Mouse (Mus musculus) embryonic facial prominence, embryonic 11.5 days (tissue): Measurements from ENCODE around the gene Lyz2. TPM values are rescaled to one million over a fixed set of nuclear protein-coding genes. Genes with fewer than 3 reads are reported as not detected.

Experiments
- ATAC-seq: fragments of 200-750 bp; cut with Nextera tagmentation; replicated peaks from 2 replicates; pipeline ENCODE4 v1.8.0; 2017; ENCODE audit warnings: low read depth; ENCODE audit not compliant: insufficient number of reproducible peaks, low FRiP score, low TSS enrichment
- DNase-seq: peaks from one replicate; pipeline ENCODE4 v3.0.0-alpha.2; 2015; ENCODE audit warnings: low spot score
- H3K27ac ChIP-seq: fragments of 300-500 bp; sonication (generic); replicated peaks from 2 replicates; pipeline ENCODE4 v1.5.1; 2014; ENCODE audit warnings: mild to moderate bottlenecking, low read depth, low read length, control low read depth
- H3K27me3 ChIP-seq: fragments of 300-500 bp; sonication (generic); 2 replicates; pipeline ENCODE4 v1.6.1; 2014; ENCODE audit warnings: mild to moderate bottlenecking, low read length, moderate library complexity, mixed read lengths; ENCODE audit not compliant: control insufficient read depth, insufficient read depth
- H3K36me3 ChIP-seq: fragments of 300-500 bp; sonication (generic); replicated peaks from 2 replicates; pipeline ENCODE4 v1.6.1; 2014; ENCODE audit warnings: low read depth, mild to moderate bottlenecking, low read length, moderate library complexity, mixed read lengths; ENCODE audit not compliant: control insufficient read depth, insufficient read depth
- H3K4me1 ChIP-seq: fragments of 300-500 bp; sonication (generic); 2 replicates; pipeline ENCODE4 v1.6.1; 2014; ENCODE audit warnings: low read length, mixed read lengths; ENCODE audit not compliant: control insufficient read depth, insufficient read depth
- H3K4me2 ChIP-seq: fragments of 300-500 bp; sonication (generic); 2 replicates; pipeline ENCODE4 v1.6.1; 2014; ENCODE audit warnings: low read depth, mild to moderate bottlenecking, control low read depth, low read length, moderate library complexity
- H3K4me3 ChIP-seq: fragments of 300-500 bp; sonication (generic); 2 replicates; pipeline ENCODE4 v1.5.1; 2014; ENCODE audit warnings: low read depth, low read length, control low read depth
- H3K9ac ChIP-seq: fragments of 300-500 bp; sonication (generic); replicated peaks from 2 replicates; pipeline ENCODE4 v1.6.1; 2014; ENCODE audit warnings: mild to moderate bottlenecking, control low read depth, low read length
- H3K9me3 ChIP-seq: fragments of 300-500 bp; sonication (generic); replicated peaks from 2 replicates; pipeline ENCODE4 v1.6.1; 2016; ENCODE audit warnings: mild to moderate bottlenecking, low read length, inconsistent platforms, mixed read lengths; ENCODE audit not compliant: control insufficient read depth
- WGBS: fragments of 180-500 bp; shearing (Covaris S2); extraction: QIAGEN DNeasy Blood & Tissue Kit; methylation state at CpG from one replicate; pipeline ENCODE4 v1.1.7; 2014; 5-methylcytosine and 5-hydroxymethylcytosine counted together
- polyA plus RNA-seq: library from polyadenylated mRNA; unstranded; fragments of >200 nt; fragmentation: Nextera tagmentation; extraction: Ambion mirVana; gene quantifications from 2 replicates; pipeline ENCODE4 v1.2.1, GENCODE M21; 2014

Gene Lyz2
- polyA plus RNA-seq: 17.2 and 18.2 TPM in 2 replicates

- H3K4me3 ChIP-seq: no peak within 1 kb of the TSS
- H3K27me3 ChIP-seq: no peaks in the 10 kb centered on the region
- no peak within 1 kb of the TSS for H3K4me2 ChIP-seq
- DNase-seq: no peak
- ATAC-seq: no peak
- no peaks in the 10 kb centered on the region for H3K4me1 ChIP-seq
- H3K36me3 ChIP-seq: no peaks in the 10 kb centered on the region
- H3K9me3 ChIP-seq: no peaks in the 10 kb centered on the region
- no peak within 1 kb of the TSS for H3K9ac ChIP-seq
- 60% methylated on average over 4 of the region's 4 CpGs for WGBS
- H3K27ac ChIP-seq: no peak within 1 kb of the TSS
These were observed at the start of gene Lyz2 for GRCm38 (mm10) chr10:117282049-117282448. Gene Lyz2 (minus strand): TSS chr10:117282321.

GRCm38 (mm10) chr10:117330521-117330920, 48.4 kb upstream of the Lyz2 start:
- Histone ChIP-seq H3K9ac (no peak overlapping the region), H3K4me3 (no peak overlapping the region), H3K36me3 (no peaks in the 10 kb centered on the region), H3K4me2 (no peak overlapping the region), H3K4me1 (no peaks in the 10 kb centered on the region), H3K27ac (no peak overlapping the region), H3K9me3 (no peaks in the 10 kb centered on the region), H3K27me3 (no peaks in the 10 kb centered on the region)
- WGBS: 79% methylated on average over 5 of the region's 5 CpGs
- no peak for ATAC-seq
- no peak for DNase-seq

GRCm38 (mm10) chr10:117323782-117324181, 41.7 kb upstream of the Lyz2 start:
- Histone ChIP-seq H3K27me3 (no peaks in the 10 kb centered on the region), H3K36me3 (no peaks in the 10 kb centered on the region), H3K4me1 (no peaks in the 10 kb centered on the region), H3K27ac (no peak overlapping the region), H3K4me2 (no peak overlapping the region), H3K9me3 (no peaks in the 10 kb centered on the region), H3K9ac (no peak overlapping the region), H3K4me3 (no peak overlapping the region)
- ATAC-seq (no peak), DNase-seq (no peak)
- WGBS: 90% methylated on average over 7 of the region's 7 CpGs

GRCm38 (mm10) chr10:117322630-117323029, 40.5 kb upstream of the Lyz2 start:
- WGBS: 96% methylated on average over 5 of the region's 5 CpGs
- ATAC-seq (no peak), DNase-seq (no peak)
- no peaks in the 10 kb centered on the region for H3K36me3 ChIP-seq
- no peaks in the 10 kb centered on the region for H3K27me3 ChIP-seq
- no peak overlapping the region for H3K27ac ChIP-seq
- H3K4me2 ChIP-seq: no peak overlapping the region
- no peak overlapping the region for H3K9ac ChIP-seq
- no peaks in the 10 kb centered on the region for H3K9me3 ChIP-seq
- no peak overlapping the region for H3K4me3 ChIP-seq
- H3K4me1 ChIP-seq: no peaks in the 10 kb centered on the region

- WGBS: 75% methylated on average over 3 of the region's 3 CpGs
- ATAC-seq: no peak
- H3K4me2 ChIP-seq: no peak overlapping the region
These were observed 38.5 kb upstream of the Lyz2 start for GRCm38 (mm10) chr10:117320571-117320981.

GRCm38 (mm10) chr10:117316391-117316790, 34.3 kb upstream of the Lyz2 start:
- no peak overlapping the region for H3K9ac ChIP-seq
- WGBS: 89% methylated on average over 11 of the region's 11 CpGs
- H3K9me3 ChIP-seq: no peaks in the 10 kb centered on the region
- no peak overlapping the region for H3K27ac ChIP-seq
- no peak for ATAC-seq
- no peak overlapping the region for H3K4me3 ChIP-seq
- no peaks in the 10 kb centered on the region for H3K36me3 ChIP-seq
- no peaks in the 10 kb centered on the region for H3K27me3 ChIP-seq
- no peak for DNase-seq
- H3K4me1 ChIP-seq: no peaks in the 10 kb centered on the region
- no peak overlapping the region for H3K4me2 ChIP-seq

More at GRCm38 (mm10) chr10:117320571-117320981, 38.5 kb upstream of the Lyz2 start:
- Histone ChIP-seq H3K27me3 (no peaks in the 10 kb centered on the region), H3K4me1 (no peaks in the 10 kb centered on the region), H3K9ac (no peak overlapping the region), H3K9me3 (no peaks in the 10 kb centered on the region), H3K4me3 (no peak overlapping the region), H3K36me3 (no peaks in the 10 kb centered on the region), H3K27ac (no peak overlapping the region)
- DNase-seq: no peak

GRCm38 (mm10) chr10:117313133-117313532, 31.0 kb upstream of the Lyz2 start:
- DNase-seq (no peak), ATAC-seq (no peak)
- Histone ChIP-seq H3K36me3 (no peaks in the 10 kb centered on the region), H3K9me3 (no peaks in the 10 kb centered on the region), H3K27ac (no peak overlapping the region), H3K9ac (no peak overlapping the region), H3K27me3 (no peaks in the 10 kb centered on the region), H3K4me2 (no peak overlapping the region), H3K4me3 (no peak overlapping the region), H3K4me1 (no peaks in the 10 kb centered on the region)
- 88% methylated on average over 2 of the region's 2 CpGs for WGBS

GRCm38 (mm10) chr10:117312168-117312567, 30.0 kb upstream of the Lyz2 start:
- Histone ChIP-seq H3K27me3 (no peaks in the 10 kb centered on the region), H3K27ac (no peak overlapping the region), H3K4me1 (no peaks in the 10 kb centered on the region), H3K9me3 (no peaks in the 10 kb centered on the region), H3K4me2 (no peak overlapping the region), H3K9ac (no peak overlapping the region), H3K36me3 (no peaks in the 10 kb centered on the region), H3K4me3 (no peak overlapping the region)
- ATAC-seq: no peak
- WGBS: 79% methylated on average over 8 of the region's 8 CpGs
- no peak for DNase-seq
